ENCODE assay signal across 12 mouse cellular contexts in genomic region chr5:120492437-120492836, GRCm38 (mm10). TPM values are rescaled to one million over a fixed set of nuclear protein-coding genes. Genes with fewer than 3 reads are reported as not detected.
DNase-seq lines count a peak whose midpoint lies in the region; ATAC-seq and TF ChIP-seq lines count a peak whose summit lies in the region.
"Had no signal": no experiment of that assay in that cellular context is flagged by ENCODE, and none has a peak within 500 bp of the region (broad histone marks: within the 10 kb centered on the region; RNA-seq: fewer than 3 reads in every experiment).

No protein-coding gene starts in this region.

- no peak for TF ChIP-seq POLR2A in liver, adult 2 months (IDR thresholded peaks at IDR 0.05; ENCODE audit: extremely low read depth, insufficient read depth, low read length)

- TF ChIP-seq CTCF in liver, adult 2 months (IDR thresholded peaks at IDR 0.05; ENCODE audit: low read depth, low read length) = peak; percentile 56

- no peaks in the 10 kb centered on the region for H3K79me2 ChIP-seq in liver, adult 2 months (ENCODE audit: control insufficient read depth, insufficient read depth, low read length)

- H3K36me3 ChIP-seq in liver, adult 2 months (ENCODE audit: control insufficient read depth, insufficient read depth, low read length) = peaks cover 3% of the 10 kb centered on the region; the same call in 1 of the 2 replicates
- H3K36me3 ChIP-seq in liver, embryonic 12.5 days = peaks cover 64% of the 10 kb centered on the region

- no peak overlapping the region for H3K4me3 ChIP-seq in liver, adult 2 months (ENCODE audit: insufficient read depth, low read depth, low read length)
- H3K4me3 ChIP-seq in liver, embryonic 12.5 days = no peak overlapping the region

- no peak overlapping the region for H3K27ac ChIP-seq in liver, adult 2 months (replicated peaks; ENCODE audit: insufficient read depth, low read depth, low read length)
- no peak overlapping the region for H3K27ac ChIP-seq in liver, embryonic 12.5 days
- H3K27ac ChIP-seq: macrophage had no signal

- WGBS in liver, adult 2 months = 70% methylated on average over 11 of the region's 11 CpGs
- 72% methylated on average over 11 of the region's 11 CpGs for WGBS in liver, embryonic 12.5 days (ENCODE audit: insufficient replicate concordance)

- no peak for DNase-seq in frontal cortex, postnatal 14 days (ENCODE audit: low spot score in 2 of 2)
- peak; percentile 57 for DNase-seq in liver, adult 2 months (ENCODE audit: extremely low read depth, low read depth, low spot score)
- DNase-seq in brain, adult 2 months (ENCODE audit: low read depth, low spot score) = peak; percentile 53
- peak; percentile 53 for DNase-seq in mesoderm, embryonic 11.5 days (ENCODE audit: low read depth, low spot score)
- DNase-seq in spleen, postnatal 36 days (ENCODE audit: low spot score in 2 of 2) = no peak

- ATAC-seq in frontal cortex, adult (ENCODE audit: low TSS enrichment) = 0 out of 2 replicates have a peak, but pooled peaks have one; percentile 41
- ATAC-seq in liver, embryonic 12.5 days = no peak
- no peak for ATAC-seq in granulocyte monocyte progenitor cell, adult 5-6 weeks (replicated peaks; ENCODE audit: poor library complexity, severe bottlenecking)
- ATAC-seq: Patski had no signal

- H3K4me1 ChIP-seq in liver, adult 2 months (ENCODE audit: control insufficient read depth, insufficient read depth, low read length) = peaks cover 31% of the 10 kb centered on the region
- H3K4me1 ChIP-seq in liver, embryonic 12.5 days = 0 out of 2 replicates have a peak, but pooled peaks cover 5% of the 10 kb centered on the region

- H3K27me3 ChIP-seq in liver, adult 2 months (ENCODE audit: control insufficient read depth, insufficient read depth, low read length) = no peaks in the 10 kb centered on the region
- H3K27me3 ChIP-seq in liver, embryonic 12.5 days (replicated peaks) = no peaks in the 10 kb centered on the region
- H3K27me3 ChIP-seq: Patski had no signal

- H3K9me3 ChIP-seq in liver, embryonic 12.5 days (replicated peaks) = no peaks in the 10 kb centered on the region

- H3K4me2 ChIP-seq in liver, embryonic 12.5 days = no peak overlapping the region

- H3K9ac ChIP-seq in liver, adult 2 months (ENCODE audit: low read depth, low read length) = no peak overlapping the region
- no peak overlapping the region for H3K9ac ChIP-seq in liver, embryonic 12.5 days

RNA-seq across cellular contexts. Expression of gene Plbd2, which starts 11.0 kb away (rescaled TPM):
- total RNA-seq in liver, adult 2 months (2014; rRNA removed) = 18.1 and 28.9 TPM in 2 replicates
- 41.9 and 42.0 TPM in 2 replicates for polyA plus RNA-seq in liver, adult 2 months (2012; rRNA removed)
- 23.2 and 27.4 TPM in 2 replicates for polyA plus RNA-seq in liver, embryonic 12.5 days (2016; fragmentation: Nextera tagmentation; extraction: Ambion mirVana)
- total RNA-seq in granulocyte monocyte progenitor cell, adult 5-6 weeks (2014; fragmentation: Nextera tagmentation) = 18.2 and 20.8 TPM in 2 replicates
- total RNA-seq in granulocyte monocyte progenitor cell, adult 5-6 weeks (2017) = 8.9 and 9.4 TPM in 2 replicates

RNA-seq across cellular contexts. Expression of gene Sds, which starts 16.1 kb away (rescaled TPM):
- 410 and 645 TPM in 2 replicates for total RNA-seq in liver, adult 2 months (2014; rRNA removed)
- 648 and 709 TPM in 2 replicates for polyA plus RNA-seq in liver, adult 2 months (2012; rRNA removed)
- polyA plus RNA-seq in liver, embryonic 12.5 days (2016; fragmentation: Nextera tagmentation; extraction: Ambion mirVana) = not detected in 2 replicates
- total RNA-seq in granulocyte monocyte progenitor cell, adult 5-6 weeks (2014; fragmentation: Nextera tagmentation) = not detected in 2 replicates
- not detected in 2 replicates for total RNA-seq in granulocyte monocyte progenitor cell, adult 5-6 weeks (2017)
- polyA plus RNA-seq: embryonic facial prominence, embryonic 14.5 days; intestine, embryonic 14.5 days; macrophage had no signal

RNA-seq across cellular contexts. Expression of gene Slc8b1, which starts 18.5 kb away (rescaled TPM):
- total RNA-seq in liver, adult 2 months (2014; rRNA removed) = 40.6 and 78.9 TPM in 2 replicates
- 47.6 and 52.4 TPM in 2 replicates for polyA plus RNA-seq in liver, adult 2 months (2012; rRNA removed)
- 4.2 and 6.0 TPM in 2 replicates for polyA plus RNA-seq in liver, embryonic 12.5 days (2016; fragmentation: Nextera tagmentation; extraction: Ambion mirVana)
- total RNA-seq in granulocyte monocyte progenitor cell, adult 5-6 weeks (2014; fragmentation: Nextera tagmentation) = 24.9 and 38.3 TPM in 2 replicates
- total RNA-seq in granulocyte monocyte progenitor cell, adult 5-6 weeks (2017) = 30.1 and 31.8 TPM in 2 replicates

RNA-seq across cellular contexts. Expression of gene Sdsl, which starts 19.8 kb away (rescaled TPM):
- 11.7 and 23.2 TPM in 2 replicates for total RNA-seq in liver, adult 2 months (2014; rRNA removed)
- polyA plus RNA-seq in liver, adult 2 months (2012; rRNA removed) = 18.6 and 25.9 TPM in 2 replicates
- polyA plus RNA-seq in liver, embryonic 12.5 days (2016; fragmentation: Nextera tagmentation; extraction: Ambion mirVana) = 1.1 TPM in 2 replicates
- total RNA-seq in granulocyte monocyte progenitor cell, adult 5-6 weeks (2014; fragmentation: Nextera tagmentation) = 1.3 and 3.5 TPM in 2 replicates
- total RNA-seq in granulocyte monocyte progenitor cell, adult 5-6 weeks (2017) = 2.4 and 2.8 TPM in 2 replicates
- polyA plus RNA-seq: macrophage had no signal

Comparison
In these comparisons a context has a peak if more than half of its experiments do, and no peak if none do; other contexts are left out.
1. DNase-seq: peak in liver, adult 2 months (single experiment), brain, adult 2 months (single experiment) and mesoderm, embryonic 11.5 days (single experiment); none in frontal cortex, postnatal 14 days (0 of 2) and spleen, postnatal 36 days (0 of 2).
2. RNA of gene Sds, which starts 16.1 kb away (total RNA-seq): 410 to 645 TPM in liver, adult 2 months; not detected in granulocyte monocyte progenitor cell, adult 5-6 weeks; every median in the first group is over 100 times any median in the second.